Mouse (Mus musculus) midbrain, embryonic 15.5 days (tissue): Measurements from ENCODE around the gene Slc26a9. TPM values are rescaled to one million over a fixed set of nuclear protein-coding genes. Genes with fewer than 3 reads are reported as not detected.

Experiments used
- ATAC-seq: fragments of 200-750 bp; cut with Nextera tagmentation; replicated peaks from 2 replicates; pipeline ENCODE4 v1.8.0; 2017; ENCODE audit warnings: moderate TSS enrichment
- H3K27ac ChIP-seq: fragments of 300-500 bp; sonication (generic); 2 replicates; pipeline ENCODE4 v1.5.1; 2015; ENCODE audit warnings: mild to moderate bottlenecking, inconsistent platforms
- H3K27me3 ChIP-seq: fragments of 300-500 bp; sonication (generic); replicated peaks from 2 replicates; pipeline ENCODE4 v1.6.1; 2015; ENCODE audit warnings: inconsistent platforms
- H3K36me3 ChIP-seq: fragments of 300-500 bp; sonication (generic); replicated peaks from 2 replicates; pipeline ENCODE4 v1.6.1; 2015; ENCODE audit warnings: inconsistent platforms
- H3K4me1 ChIP-seq: fragments of 300-500 bp; sonication (generic); 2 replicates; pipeline ENCODE4 v1.6.1; 2015; ENCODE audit warnings: inconsistent platforms
- H3K4me2 ChIP-seq: fragments of 300-500 bp; sonication (generic); 2 replicates; pipeline ENCODE4 v1.6.1; 2015; ENCODE audit warnings: inconsistent platforms, mild to moderate bottlenecking, moderate library complexity
- H3K4me3 ChIP-seq: fragments of 300-500 bp; sonication (generic); 2 replicates; pipeline ENCODE4 v1.5.1; 2015; ENCODE audit warnings: mild to moderate bottlenecking, inconsistent platforms
- H3K9ac ChIP-seq: fragments of 300-500 bp; sonication (generic); 2 replicates; pipeline ENCODE4 v1.6.1; 2015; ENCODE audit warnings: mild to moderate bottlenecking, inconsistent platforms
- H3K9me3 ChIP-seq: fragments of 300-500 bp; sonication (generic); 2 replicates; pipeline ENCODE4 v1.6.1; 2016; ENCODE audit warnings: inconsistent platforms
- WGBS: fragments of 180-500 bp; shearing (Covaris S2); methylation state at CpG from one replicate; pipeline ENCODE4 v1.1.7; 2015; ENCODE audit warnings: mixed read lengths; 5-methylcytosine and 5-hydroxymethylcytosine counted together
- polyA plus RNA-seq: library from polyadenylated mRNA; unstranded; fragments of >200 nt; fragmentation: Nextera tagmentation; extraction: Ambion mirVana; gene quantifications from 2 replicates; pipeline ENCODE4 v1.2.1, GENCODE M21; 2015

The Slc26a9 gene
- polyA plus RNA-seq, result 0.05 and 0.08 TPM in 2 replicates

DNA sequence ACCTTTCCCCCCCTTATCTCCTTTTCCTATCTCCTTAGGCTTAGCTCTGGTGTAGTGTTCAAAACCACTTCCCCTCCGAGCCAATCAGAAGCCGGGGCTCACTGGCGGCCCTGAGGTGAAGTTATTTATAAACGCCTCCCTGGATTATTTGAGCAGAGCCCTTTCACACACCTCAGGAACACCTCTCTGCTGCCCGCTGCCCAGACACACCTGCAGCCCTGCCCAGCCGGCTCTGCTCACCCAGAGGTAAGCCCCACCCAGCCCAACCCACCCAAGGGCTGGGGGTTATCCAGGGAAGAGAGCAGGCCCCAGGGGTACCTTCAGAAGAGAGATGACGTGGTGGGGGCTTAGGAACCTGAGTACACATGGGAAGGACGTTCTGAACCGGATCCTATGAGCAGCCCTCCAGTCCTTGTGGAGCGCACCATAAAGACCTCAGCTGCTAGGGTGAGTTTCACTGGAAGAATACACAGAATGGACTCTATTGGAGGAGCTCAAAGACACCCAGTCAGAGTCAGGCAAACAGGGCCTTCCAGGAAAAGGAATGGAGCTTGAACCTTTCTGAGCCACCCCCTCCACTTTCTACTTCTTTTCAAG is at the start of gene Slc26a9:
Gene Slc26a9, plus strand, starts transcription at position 155 of the 597 bp plus-strand sequence.
- no peak within 1 kb of the TSS for H3K9ac ChIP-seq
- no peaks in the 10 kb centered on the region for H3K4me1 ChIP-seq
- no peak within 1 kb of the TSS for H3K4me3 ChIP-seq
- ATAC-seq, result no peak
- H3K27ac ChIP-seq, result no peak within 1 kb of the TSS
- H3K36me3 ChIP-seq, result no peaks in the 10 kb centered on the region
- no peak within 1 kb of the TSS for H3K4me2 ChIP-seq
- H3K9me3 ChIP-seq, result no peaks in the 10 kb centered on the region
- no peaks in the 10 kb centered on the region for H3K27me3 ChIP-seq
- 77% methylated on average over 10 of the region's 10 CpGs for WGBS

DNA sequence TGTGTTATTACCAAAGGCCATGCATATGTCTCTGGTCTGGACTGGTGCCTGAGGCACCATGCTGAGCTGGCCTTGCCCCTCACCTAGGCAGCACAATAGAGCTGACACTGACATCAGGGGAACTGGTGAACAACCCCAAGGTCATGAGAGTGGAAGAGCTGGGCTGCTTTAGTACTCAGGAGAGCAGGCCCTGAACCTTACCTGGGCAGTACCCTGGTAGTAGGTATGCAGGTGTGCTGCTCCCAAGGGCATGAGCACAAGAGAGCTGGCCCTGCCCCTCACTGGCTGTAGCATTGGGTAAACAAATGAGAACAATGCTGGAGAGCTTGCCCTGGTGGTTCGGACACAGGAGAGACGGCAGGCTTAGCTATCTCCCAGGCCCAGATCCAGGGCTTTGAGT is 48.5 kb upstream of the Slc26a9 start:
- Histone ChIP-seq H3K4me1 (no peaks in the 10 kb centered on the region), H3K27ac (no peak overlapping the region), H3K36me3 (no peaks in the 10 kb centered on the region), H3K27me3 (no peaks in the 10 kb centered on the region), H3K9ac (no peak overlapping the region), H3K9me3 (no peaks in the 10 kb centered on the region), H3K4me2 (no peak overlapping the region), H3K4me3 (no peak overlapping the region)
- ATAC-seq, result no peak
- 92% methylated on average over 2 of the region's 2 CpGs for WGBS

- ATAC-seq, result no peak
- no peak overlapping the region for H3K4me2 ChIP-seq
- H3K9me3 ChIP-seq, result no peaks in the 10 kb centered on the region
- no peak overlapping the region for H3K4me3 ChIP-seq
- no peak overlapping the region for H3K9ac ChIP-seq
- WGBS, result 50% methylated on average over 4 of the region's 4 CpGs
- no peak overlapping the region for H3K27ac ChIP-seq
- no peaks in the 10 kb centered on the region for H3K4me1 ChIP-seq
- no peaks in the 10 kb centered on the region for H3K27me3 ChIP-seq
- no peaks in the 10 kb centered on the region for H3K36me3 ChIP-seq
Observed at GRCm38 (mm10) chr1:131696325-131696724, 47.5 kb upstream of the Slc26a9 start.

DNA sequence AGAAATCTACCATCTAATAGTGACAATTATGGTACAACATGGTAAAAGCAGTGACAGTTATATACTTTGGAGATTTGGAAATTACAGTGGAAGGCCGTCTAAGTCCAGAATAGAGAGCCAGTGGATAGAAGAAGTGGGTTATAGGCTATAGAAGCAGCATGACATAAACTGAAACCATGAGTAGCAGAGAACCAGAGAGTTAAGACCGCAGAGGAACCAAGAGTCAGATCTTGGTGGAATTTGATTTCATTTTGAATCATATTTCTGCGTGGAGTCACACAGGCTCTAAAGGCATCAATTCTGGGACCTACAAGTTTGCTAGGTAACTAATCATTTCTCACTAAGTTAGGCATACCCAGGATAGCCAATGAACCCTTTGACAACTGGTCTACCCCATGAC is 45.1 kb upstream of the Slc26a9 start:
- WGBS, result 90% methylated on average over 3 of the region's 3 CpGs

DNA sequence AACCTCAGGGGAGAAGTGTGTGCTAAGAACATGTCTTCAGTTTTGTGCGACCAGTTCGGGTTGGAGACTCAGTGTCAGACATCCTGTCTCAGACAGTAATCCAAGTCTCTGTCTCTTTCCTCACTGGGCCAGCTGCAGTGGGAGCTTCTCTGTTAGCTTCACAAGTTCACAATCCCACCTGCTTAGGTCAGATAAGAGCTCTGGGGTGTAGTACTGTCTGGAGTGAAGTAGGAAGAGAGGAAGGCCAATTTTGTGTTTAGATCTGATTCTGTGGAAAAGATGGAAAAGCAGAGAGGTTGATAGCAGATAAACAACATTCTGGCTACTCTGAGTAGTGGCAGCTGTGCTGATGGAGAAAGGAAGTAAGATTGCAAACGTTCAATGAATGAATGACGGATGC is 44.2 kb upstream of the Slc26a9 start:
- Histone ChIP-seq H3K4me1 (no peaks in the 10 kb centered on the region), H3K4me2 (no peak overlapping the region), H3K36me3 (no peaks in the 10 kb centered on the region), H3K27ac (no peak overlapping the region), H3K27me3 (no peaks in the 10 kb centered on the region), H3K9me3 (no peaks in the 10 kb centered on the region), H3K4me3 (no peak overlapping the region), H3K9ac (no peak overlapping the region)
- no peak for ATAC-seq
- WGBS, result 82% methylated on average over 4 of the region's 4 CpGs

More for the DNA sequence above, 45.1 kb upstream of the Slc26a9 start:
- Histone ChIP-seq H3K4me2 (no peak overlapping the region), H3K4me1 (no peaks in the 10 kb centered on the region), H3K9ac (no peak overlapping the region), H3K36me3 (no peaks in the 10 kb centered on the region), H3K9me3 (no peaks in the 10 kb centered on the region), H3K27me3 (no peaks in the 10 kb centered on the region), H3K4me3 (no peak overlapping the region), H3K27ac (no peak overlapping the region)
- ATAC-seq, result no peak

DNA sequence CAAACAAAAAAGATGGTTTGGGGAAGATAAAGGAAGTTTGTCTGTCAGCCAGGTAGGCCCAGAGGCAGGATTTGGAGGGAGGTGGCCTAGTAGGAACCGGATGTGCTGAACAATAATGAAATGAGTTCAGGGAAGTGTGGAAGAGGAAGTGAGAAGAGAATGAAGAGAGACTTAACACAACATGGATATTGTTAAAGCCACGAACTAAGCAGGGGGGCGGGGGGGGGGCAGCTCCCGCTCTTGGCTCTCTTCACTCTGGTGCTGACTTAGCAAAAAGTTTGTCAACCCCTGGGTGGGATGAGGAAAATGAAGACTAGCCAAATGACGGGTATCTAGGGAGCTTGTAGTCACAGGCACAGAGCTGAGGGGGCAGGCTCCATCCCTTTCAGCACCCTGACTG is 43.4 kb upstream of the Slc26a9 start:
- H3K27ac ChIP-seq, result no peak overlapping the region
- 79% methylated on average over 5 of the region's 5 CpGs for WGBS

DNA sequence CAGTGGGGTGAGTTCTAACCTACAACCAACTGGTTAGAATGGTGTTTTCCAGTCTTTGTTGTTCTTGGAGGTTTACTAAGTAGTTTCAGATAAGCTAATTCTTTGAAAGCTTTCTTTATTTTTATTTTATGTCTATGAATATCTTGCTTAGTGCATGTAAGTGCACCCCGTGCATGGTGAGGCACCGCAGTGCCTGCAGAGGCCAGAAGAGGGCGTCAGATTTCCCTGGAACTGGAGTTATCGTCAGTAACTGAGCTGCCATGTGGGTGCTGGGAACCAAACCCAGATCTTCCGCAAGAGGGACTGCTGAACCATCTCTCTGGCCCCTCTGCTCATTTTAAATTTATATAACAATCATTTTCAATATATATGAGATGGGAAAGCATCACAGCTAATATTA is 42.4 kb upstream of the Slc26a9 start:
- no peaks in the 10 kb centered on the region for H3K4me1 ChIP-seq
- WGBS, result 87% methylated on average over 5 of the region's 5 CpGs
- no peaks in the 10 kb centered on the region for H3K27me3 ChIP-seq
- no peak overlapping the region for H3K4me2 ChIP-seq
- H3K9ac ChIP-seq, result no peak overlapping the region
- H3K27ac ChIP-seq, result no peak overlapping the region
- no peaks in the 10 kb centered on the region for H3K9me3 ChIP-seq
- no peak for ATAC-seq
- H3K36me3 ChIP-seq, result no peaks in the 10 kb centered on the region
- no peak overlapping the region for H3K4me3 ChIP-seq

More for the DNA sequence above, 43.4 kb upstream of the Slc26a9 start:
- Histone ChIP-seq H3K36me3 (no peaks in the 10 kb centered on the region), H3K9ac (no peak overlapping the region), H3K4me3 (no peak overlapping the region), H3K27me3 (no peaks in the 10 kb centered on the region), H3K4me1 (no peaks in the 10 kb centered on the region), H3K9me3 (no peaks in the 10 kb centered on the region), H3K4me2 (no peak overlapping the region)
- no peak for ATAC-seq

DNA sequence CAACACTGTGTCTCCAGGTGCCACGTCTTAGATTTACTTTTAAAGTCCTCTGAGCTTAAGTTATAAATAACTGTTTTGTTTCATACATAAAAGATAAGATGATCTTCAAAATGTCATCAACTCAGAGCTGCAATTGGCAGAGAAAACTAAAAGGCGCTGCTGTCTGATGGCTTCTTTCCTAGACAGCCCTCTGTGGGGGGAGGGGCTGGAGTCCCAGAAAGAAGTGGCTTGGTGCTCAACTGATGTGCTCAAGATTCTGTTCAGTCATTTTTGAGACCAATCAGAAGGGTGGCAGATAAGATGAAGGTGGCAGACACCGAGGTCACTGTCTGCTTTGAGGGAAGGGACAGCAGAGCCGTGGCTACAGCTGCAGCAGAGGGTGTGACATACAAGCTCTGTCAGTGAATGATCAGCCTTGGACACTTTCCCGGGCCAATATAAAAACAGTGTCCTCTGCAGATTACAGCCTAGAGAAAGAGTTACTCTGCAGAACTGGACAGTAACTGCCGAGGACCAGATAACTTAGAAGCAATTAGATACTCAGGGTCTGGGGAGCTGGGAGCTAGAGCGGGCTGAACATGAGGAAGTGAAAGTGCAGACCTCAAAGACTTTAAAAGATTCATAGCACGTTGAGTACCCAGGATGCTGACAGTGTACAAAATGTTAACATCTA is 41.6 kb upstream of the Slc26a9 start:
- Histone ChIP-seq H3K27me3 (no peaks in the 10 kb centered on the region), H3K4me3 (no peak overlapping the region), H3K4me1 (no peaks in the 10 kb centered on the region), H3K27ac (no peak overlapping the region), H3K4me2 (no peak overlapping the region), H3K36me3 (no peaks in the 10 kb centered on the region), H3K9ac (no peak overlapping the region), H3K9me3 (no peaks in the 10 kb centered on the region)
- no peak for ATAC-seq
- WGBS, result 84% methylated on average over 8 of the region's 8 CpGs

DNA sequence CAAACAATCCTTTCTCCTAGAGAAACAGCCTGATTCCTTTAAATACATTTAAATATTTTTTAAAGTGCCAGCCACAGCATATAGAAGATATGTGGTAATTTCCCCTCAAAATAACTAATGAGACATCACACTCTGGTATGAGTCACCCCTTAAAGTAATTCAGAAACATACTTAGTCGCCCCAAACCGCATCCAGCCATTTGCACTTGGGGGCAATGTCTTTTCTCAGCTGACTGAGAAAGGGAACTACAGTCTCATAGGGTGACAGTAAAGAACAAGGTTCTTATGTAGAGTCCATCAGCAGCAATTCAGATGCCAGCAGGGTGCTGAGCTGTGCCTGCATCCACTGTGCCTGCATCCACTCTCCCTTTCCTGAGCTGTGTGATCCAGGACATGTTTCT is 40.3 kb upstream of the Slc26a9 start:
- WGBS, result 92% methylated on average over 2 of the region's 2 CpGs

GRCm38 (mm10) chr1:131708338-131708737 is 35.5 kb upstream of the Slc26a9 start:
- Histone ChIP-seq H3K9me3 (no peaks in the 10 kb centered on the region), H3K4me3 (no peak overlapping the region), H3K27me3 (no peaks in the 10 kb centered on the region), H3K27ac (no peak overlapping the region), H3K4me2 (no peak overlapping the region), H3K9ac (no peak overlapping the region), H3K36me3 (no peaks in the 10 kb centered on the region), H3K4me1 (no peaks in the 10 kb centered on the region)
- no peak for ATAC-seq
- 23% methylated on average over 4 of the region's 4 CpGs for WGBS

More for the DNA sequence above, 40.3 kb upstream of the Slc26a9 start:
- Histone ChIP-seq H3K36me3 (no peaks in the 10 kb centered on the region), H3K4me3 (no peak overlapping the region), H3K27me3 (no peaks in the 10 kb centered on the region), H3K4me2 (no peak overlapping the region), H3K4me1 (no peaks in the 10 kb centered on the region), H3K27ac (no peak overlapping the region), H3K9ac (no peak overlapping the region), H3K9me3 (no peaks in the 10 kb centered on the region)
- ATAC-seq, result no peak

DNA sequence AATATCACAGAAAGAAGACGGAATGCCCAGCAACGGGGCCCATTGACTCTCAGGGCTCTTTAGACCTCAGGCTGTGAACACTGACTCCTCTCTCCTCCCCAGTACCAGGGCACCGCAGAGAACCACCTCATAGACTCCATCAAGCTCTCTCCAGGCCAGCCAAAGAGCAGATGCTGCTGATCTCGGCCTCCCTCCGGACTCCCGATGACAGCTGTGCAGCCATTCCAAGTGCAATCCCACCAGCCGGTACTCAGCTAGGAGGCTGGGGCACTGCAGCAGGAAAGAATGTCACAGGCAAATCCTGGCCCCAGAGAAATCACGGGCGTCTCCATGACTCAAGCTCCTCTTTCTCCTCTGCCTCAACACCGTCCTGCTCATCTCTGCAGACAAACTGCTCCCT is 32.3 kb upstream of the Slc26a9 start:
- Histone ChIP-seq H3K27me3 (no peaks in the 10 kb centered on the region), H3K4me1 (no peaks in the 10 kb centered on the region), H3K36me3 (no peaks in the 10 kb centered on the region), H3K4me2 (no peak overlapping the region), H3K9me3 (no peaks in the 10 kb centered on the region), H3K9ac (no peak overlapping the region), H3K4me3 (no peak overlapping the region), H3K27ac (no peak overlapping the region)
- 77% methylated on average over 10 of the region's 10 CpGs for WGBS
- no peak for ATAC-seq

- H3K4me1 ChIP-seq, result no peaks in the 10 kb centered on the region
- no peaks in the 10 kb centered on the region for H3K27me3 ChIP-seq
- H3K9me3 ChIP-seq, result no peaks in the 10 kb centered on the region
- no peak overlapping the region for H3K4me3 ChIP-seq
- H3K4me2 ChIP-seq, result no peak overlapping the region
- H3K27ac ChIP-seq, result no peak overlapping the region
- H3K9ac ChIP-seq, result no peak overlapping the region
- H3K36me3 ChIP-seq, result no peaks in the 10 kb centered on the region
- 39% methylated on average over 2 of the region's 2 CpGs for WGBS
- ATAC-seq, result peak; percentile 66
Observed at GRCm38 (mm10) chr1:131712386-131712785, 31.4 kb upstream of the Slc26a9 start.
